Mouse (Mus musculus) kidney, embryonic 15.5 days (tissue): ENCODE measurements around the gene Ntrk3. TPM values are rescaled to one million over a fixed set of nuclear protein-coding genes. Genes with fewer than 3 reads are reported as not detected.

Source experiments
- ATAC-seq: fragments of 200-750 bp; cut with Nextera tagmentation; replicated peaks from 2 replicates; pipeline ENCODE4 v1.8.0; 2017; ENCODE audit warnings: moderate TSS enrichment; ENCODE audit not compliant: low FRiP score
- H3K27ac ChIP-seq: fragments of 300-500 bp; sonication (generic); 2 replicates; pipeline ENCODE4 v1.5.1; 2015; ENCODE audit warnings: mild to moderate bottlenecking, inconsistent platforms
- H3K27me3 ChIP-seq: fragments of 300-500 bp; sonication (generic); 2 replicates; pipeline ENCODE4 v1.6.1; 2015; ENCODE audit warnings: inconsistent platforms
- H3K36me3 ChIP-seq: fragments of 300-500 bp; sonication (generic); 2 replicates; pipeline ENCODE4 v1.6.1; 2015; ENCODE audit warnings: inconsistent platforms
- H3K4me1 ChIP-seq: fragments of 300-500 bp; sonication (generic); 2 replicates; pipeline ENCODE4 v1.6.1; 2015; ENCODE audit warnings: inconsistent platforms
- H3K4me2 ChIP-seq: fragments of 300-500 bp; sonication (generic); 2 replicates; pipeline ENCODE4 v1.6.1; 2015; ENCODE audit warnings: moderate library complexity, mild to moderate bottlenecking, inconsistent platforms
- H3K4me3 ChIP-seq: fragments of 300-500 bp; sonication (generic); replicated peaks from 2 replicates; pipeline ENCODE4 v1.5.1; 2015; ENCODE audit warnings: mild to moderate bottlenecking, inconsistent platforms
- H3K9ac ChIP-seq: fragments of 300-500 bp; sonication (generic); 2 replicates; pipeline ENCODE4 v1.6.1; 2015; ENCODE audit warnings: mild to moderate bottlenecking, inconsistent platforms
- H3K9me3 ChIP-seq: fragments of 300-500 bp; sonication (generic); replicated peaks from 2 replicates; pipeline ENCODE4 v1.6.1; 2016; ENCODE audit warnings: inconsistent platforms
- WGBS: fragments of 180-500 bp; shearing (Covaris S2); methylation state at CpG from one replicate; pipeline ENCODE4 v1.1.7; 2015; ENCODE audit warnings: mixed read lengths; 5-methylcytosine and 5-hydroxymethylcytosine counted together
- polyA plus RNA-seq: library from polyadenylated mRNA; unstranded; fragments of >200 nt; fragmentation: Nextera tagmentation; extraction: Ambion mirVana; gene quantifications from 2 replicates; pipeline ENCODE4 v1.2.1, GENCODE M21; 2015

The Ntrk3 gene
- polyA plus RNA-seq, 1 experiment from 2014 or later: 4.4 TPM

GRCm38 (mm10) chr7:78753752-78754457 lies 16.1 kb upstream of the Ntrk3 start:
- Histone ChIP-seq H3K27ac (no peak overlapping the region), H3K4me3 (no peak overlapping the region), H3K9ac (no peak overlapping the region), H3K9me3 (no peaks in the 10 kb centered on the region), H3K4me2 (no peak overlapping the region), H3K4me1 (no peaks in the 10 kb centered on the region), H3K27me3 (no peaks in the 10 kb centered on the region), H3K36me3 (no peaks in the 10 kb centered on the region)
- ATAC-seq: no peak
- 84% methylated on average over 7 of the region's 7 CpGs for WGBS

- H3K36me3 ChIP-seq: no peaks in the 10 kb centered on the region
- no peak for ATAC-seq
- WGBS: 90% methylated on average over 4 of the region's 4 CpGs
- H3K4me3 ChIP-seq: no peak overlapping the region
- no peak overlapping the region for H3K9ac ChIP-seq
- no peaks in the 10 kb centered on the region for H3K4me1 ChIP-seq
- H3K27me3 ChIP-seq: no peaks in the 10 kb centered on the region
- H3K9me3 ChIP-seq: no peaks in the 10 kb centered on the region
- no peak overlapping the region for H3K27ac ChIP-seq
- no peak overlapping the region for H3K4me2 ChIP-seq
Measured at GRCm38 (mm10) chr7:78752961-78753360, 15.1 kb upstream of the Ntrk3 start.

GRCm38 (mm10) chr7:78743731-78744385 lies 6.0 kb upstream of the Ntrk3 start:
- Histone ChIP-seq H3K27me3 (no peaks in the 10 kb centered on the region), H3K4me2 (no peak overlapping the region), H3K9me3 (no peaks in the 10 kb centered on the region), H3K36me3 (no peaks in the 10 kb centered on the region), H3K4me3 (no peak overlapping the region), H3K27ac (no peak overlapping the region), H3K9ac (no peak overlapping the region), H3K4me1 (no peaks in the 10 kb centered on the region)
- ATAC-seq: no peak
- WGBS: 53% methylated on average over 5 of the region's 5 CpGs

GRCm38 (mm10) chr7:78739351-78740000 lies 1.7 kb upstream of the Ntrk3 start:
- WGBS: 68% methylated on average over 8 of the region's 8 CpGs
- Histone ChIP-seq H3K4me2 (no peak overlapping the region), H3K9ac (no peak overlapping the region), H3K9me3 (no peaks in the 10 kb centered on the region), H3K27me3 (no peaks in the 10 kb centered on the region), H3K27ac (no peak overlapping the region), H3K36me3 (no peaks in the 10 kb centered on the region), H3K4me1 (no peaks in the 10 kb centered on the region), H3K4me3 (no peak overlapping the region)
- ATAC-seq: no peak

GRCm38 (mm10) chr7:78737196-78737595 lies 616 bp downstream of the Ntrk3 start:
- WGBS: 95% methylated on average over 6 of the region's 6 CpGs
- no peak for ATAC-seq
- no peaks in the 10 kb centered on the region for H3K4me1 ChIP-seq

GRCm38 (mm10) chr7:78731391-78731790 lies 6.4 kb downstream of the Ntrk3 start:
- Histone ChIP-seq H3K4me3 (no peak overlapping the region), H3K27ac (no peak overlapping the region), H3K27me3 (no peaks in the 10 kb centered on the region), H3K9me3 (no peaks in the 10 kb centered on the region), H3K4me1 (no peaks in the 10 kb centered on the region), H3K4me2 (no peak overlapping the region), H3K36me3 (no peaks in the 10 kb centered on the region), H3K9ac (no peak overlapping the region)
- no peak for ATAC-seq
- 77% methylated on average over 8 of the region's 8 CpGs for WGBS

More at GRCm38 (mm10) chr7:78737196-78737595, 616 bp downstream of the Ntrk3 start:
- H3K4me3 ChIP-seq: no peak overlapping the region
- no peak overlapping the region for H3K4me2 ChIP-seq
- H3K36me3 ChIP-seq: no peaks in the 10 kb centered on the region
- H3K9ac ChIP-seq: no peak overlapping the region
- no peaks in the 10 kb centered on the region for H3K27me3 ChIP-seq
- no peaks in the 10 kb centered on the region for H3K9me3 ChIP-seq
- H3K27ac ChIP-seq: no peak overlapping the region

GRCm38 (mm10) chr7:78724591-78724990 lies 13.2 kb downstream of the Ntrk3 start:
- H3K9me3 ChIP-seq: no peaks in the 10 kb centered on the region
- H3K27ac ChIP-seq: no peak overlapping the region
- no peaks in the 10 kb centered on the region for H3K4me1 ChIP-seq
- 87% methylated on average over 4 of the region's 4 CpGs for WGBS
- H3K4me2 ChIP-seq: no peak overlapping the region
- H3K27me3 ChIP-seq: no peaks in the 10 kb centered on the region
- ATAC-seq: no peak
- H3K4me3 ChIP-seq: no peak overlapping the region
- no peak overlapping the region for H3K9ac ChIP-seq
- no peaks in the 10 kb centered on the region for H3K36me3 ChIP-seq

GRCm38 (mm10) chr7:78722051-78722450 lies 15.8 kb downstream of the Ntrk3 start:
- Histone ChIP-seq H3K4me1 (no peaks in the 10 kb centered on the region), H3K9me3 (no peaks in the 10 kb centered on the region), H3K4me3 (no peak overlapping the region), H3K27me3 (no peaks in the 10 kb centered on the region), H3K36me3 (no peaks in the 10 kb centered on the region), H3K4me2 (no peak overlapping the region), H3K9ac (no peak overlapping the region), H3K27ac (no peak overlapping the region)
- WGBS: 92% methylated on average over 4 of the region's 4 CpGs
- no peak for ATAC-seq

- Histone ChIP-seq H3K4me2 (no peak overlapping the region), H3K27ac (no peak overlapping the region), H3K9ac (no peak overlapping the region), H3K36me3 (no peaks in the 10 kb centered on the region), H3K4me1 (no peaks in the 10 kb centered on the region), H3K27me3 (no peaks in the 10 kb centered on the region), H3K9me3 (no peaks in the 10 kb centered on the region), H3K4me3 (no peak overlapping the region)
- ATAC-seq: no peak
- WGBS: 83% methylated on average over 9 of the region's 9 CpGs
Measured at GRCm38 (mm10) chr7:78720989-78721816, 16.6 kb downstream of the Ntrk3 start.

- ATAC-seq: no peak
- Histone ChIP-seq H3K27ac (no peak overlapping the region), H3K27me3 (no peaks in the 10 kb centered on the region), H3K4me2 (no peak overlapping the region), H3K36me3 (no peaks in the 10 kb centered on the region), H3K4me3 (no peak overlapping the region), H3K9me3 (no peaks in the 10 kb centered on the region), H3K9ac (no peak overlapping the region), H3K4me1 (no peaks in the 10 kb centered on the region)
- 79% methylated on average over 7 of the region's 7 CpGs for WGBS
Measured at GRCm38 (mm10) chr7:78719795-78720460, 17.9 kb downstream of the Ntrk3 start.

- Histone ChIP-seq H3K27ac (no peak overlapping the region), H3K4me3 (no peak overlapping the region), H3K36me3 (no peaks in the 10 kb centered on the region), H3K9ac (no peak overlapping the region), H3K4me1 (no peaks in the 10 kb centered on the region), H3K27me3 (no peaks in the 10 kb centered on the region), H3K9me3 (no peaks in the 10 kb centered on the region), H3K4me2 (no peak overlapping the region)
- ATAC-seq: no peak
- WGBS: 76% methylated on average over 5 of the region's 5 CpGs
Measured at GRCm38 (mm10) chr7:78719117-78719516, 18.7 kb downstream of the Ntrk3 start.
